Mouse (Mus musculus) G1E (cell line): Measurements from ENCODE around the gene Ubtf. TPM values are rescaled to one million over a fixed set of nuclear protein-coding genes. Genes with fewer than 3 reads are reported as not detected.

Experiments
- ATAC-seq: 2 replicates; pipeline ENCODE4 v1.8.0; 2016; ENCODE audit warnings: mild to moderate bottlenecking; ENCODE audit not compliant: insufficient number of reproducible peaks, poor library complexity, low FRiP score, severe bottlenecking; ENCODE audit errors: extremely low read depth
- DNase-seq: peaks from one replicate; pipeline ENCODE4 v3.0.0; 2012; ENCODE audit warnings: low spot score
- H3K27me3 ChIP-seq: 2 replicates; pipeline ENCODE4 v1.6.1; 2012; ENCODE audit warnings: mild to moderate bottlenecking, low read length, inconsistent platforms; ENCODE audit not compliant: insufficient read depth
- H3K36me3 ChIP-seq: replicated peaks from 2 replicates; pipeline ENCODE3; 2012; ENCODE audit warnings: mild to moderate bottlenecking, inconsistent platforms
- H3K4me1 ChIP-seq: 2 replicates; pipeline ENCODE4 v1.6.1; 2012; ENCODE audit warnings: low read depth, low read length, inconsistent platforms, mixed read lengths; ENCODE audit not compliant: insufficient read depth
- H3K4me3 ChIP-seq: 2 replicates; pipeline ENCODE4 v1.5.1; 2012; ENCODE audit warnings: low read depth, mild to moderate bottlenecking, inconsistent platforms, low read length, moderate library complexity, mixed read lengths
- H3K9me3 ChIP-seq: replicated peaks from 2 replicates; pipeline ENCODE4 v1.6.1; 2012; ENCODE audit warnings: inconsistent platforms
- CTCF ChIP-seq: IDR thresholded peaks from 2 replicates; pipeline ENCODE4 v1.5.1; 2012; ENCODE audit warnings: low read depth, low read length, inconsistent platforms, mixed read lengths
- GATA1 ChIP-seq: IDR thresholded peaks from 2 replicates; pipeline ENCODE4 v1.6.1; 2012; ENCODE audit warnings: borderline replicate concordance, low read length, inconsistent platforms, mixed read lengths
- GATA2 ChIP-seq: IDR thresholded peaks from 2 replicates; pipeline ENCODE4 v1.6.1; 2012; ENCODE audit warnings: low read depth, low read length, inconsistent platforms, borderline replicate concordance
- POLR2AphosphoS5 ChIP-seq: IDR thresholded peaks from 2 replicates; pipeline ENCODE4 v1.6.1; 2012; ENCODE audit warnings: low read depth, low read length, inconsistent platforms; ENCODE audit not compliant: insufficient replicate concordance
- TAL1 ChIP-seq: conservative IDR thresholded peaks from 2 replicates; pipeline ENCODE4 v1.6.1; 2012; ENCODE audit warnings: low read depth, low read length, inconsistent platforms, mixed read lengths
- polyA plus RNA-seq: library from polyadenylated mRNA; stranded (reverse); fragments of >175 nt; gene quantifications from 2 replicates; pipeline ENCODE4 v1.2.3, GENCODE M21; 2012
- total RNA-seq, 2 experiments: library from RNA; stranded (forward) in 1 of 2; stranded (reverse) in 1 of 2; fragments of 200-1000 nt in 1 of 2; fragments of >200 nt in 1 of 2; fragmentation: Nextera tagmentation in 1 of 2; gene quantifications; 2 replicates each; pipeline ENCODE4 v1.2.3; 2014 to 2017

Ubtf gene
- total and polyA plus RNA-seq, 3 experiments: 74.7 to 180 (median 151) TPM

- Histone ChIP-seq H3K9me3 (peaks cover 3% of the 10 kb centered on the region), H3K4me3 (no peak overlapping the region), H3K4me1 (peaks cover 5% of the 10 kb centered on the region; the same call in 1 of the 2 replicates), H3K27me3 (peaks cover 63% of the 10 kb centered on the region), H3K36me3 (no peaks in the 10 kb centered on the region)
- DNase-seq: no peak
- TF ChIP-seq CTCF (no peak), TAL1 (no peak), POLR2AphosphoS5 (no peak), GATA2 (no peak), GATA1 (no peak)
- no peak for ATAC-seq
Measured at GRCm38 (mm10) chr11:102341101-102341500, 21.6 kb upstream of the Ubtf start.

- TF ChIP-seq CTCF: 0 out of 2 replicates have a peak, but pooled peaks have one; percentile 13
- no peak for TF ChIP-seq GATA2
- no peak for TF ChIP-seq GATA1
- Histone ChIP-seq H3K27me3 (peaks cover 65% of the 10 kb centered on the region), H3K36me3 (no peaks in the 10 kb centered on the region), H3K9me3 (peaks cover 3% of the 10 kb centered on the region), H3K4me1 (peaks cover 5% of the 10 kb centered on the region; the same call in 1 of the 2 replicates), H3K4me3 (no peak overlapping the region)
- DNase-seq: no peak
- no peak for ATAC-seq
Measured at GRCm38 (mm10) chr11:102339624-102340023, 20.1 kb upstream of the Ubtf start.

DNA sequence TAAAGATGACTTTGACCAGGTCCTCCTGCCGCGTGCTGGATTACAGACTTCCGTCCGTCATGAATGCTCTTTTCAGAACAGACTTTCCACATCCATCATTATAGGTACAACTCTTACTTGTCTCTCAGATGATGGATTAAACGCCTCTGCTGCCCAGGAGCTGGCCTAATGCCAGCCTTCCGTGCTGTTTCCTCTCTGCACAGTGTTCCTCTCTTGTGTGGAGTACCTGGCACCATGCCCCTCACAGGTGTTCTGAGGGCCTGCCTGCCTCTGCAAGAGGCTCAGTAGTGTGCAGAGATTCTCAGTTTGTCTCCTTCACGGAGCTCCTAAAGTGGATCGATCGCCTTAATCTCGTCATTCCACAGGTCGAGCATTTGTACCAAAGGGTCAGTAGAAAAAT, 19.7 kb upstream of the Ubtf start:
- no peak overlapping the region for H3K4me3 ChIP-seq
- ATAC-seq (no peak), DNase-seq (no peak)
- H3K9me3 ChIP-seq: peaks cover 3% of the 10 kb centered on the region
- peaks cover 5% of the 10 kb centered on the region; the same call in 1 of the 2 replicates for H3K4me1 ChIP-seq
- TF ChIP-seq POLR2AphosphoS5: no peak
- no peak for TF ChIP-seq GATA1
- TF ChIP-seq GATA2: no peak
- no peak for TF ChIP-seq CTCF
- TF ChIP-seq TAL1: no peak
- H3K36me3 ChIP-seq: no peaks in the 10 kb centered on the region
- peaks cover 62% of the 10 kb centered on the region for H3K27me3 ChIP-seq

DNA sequence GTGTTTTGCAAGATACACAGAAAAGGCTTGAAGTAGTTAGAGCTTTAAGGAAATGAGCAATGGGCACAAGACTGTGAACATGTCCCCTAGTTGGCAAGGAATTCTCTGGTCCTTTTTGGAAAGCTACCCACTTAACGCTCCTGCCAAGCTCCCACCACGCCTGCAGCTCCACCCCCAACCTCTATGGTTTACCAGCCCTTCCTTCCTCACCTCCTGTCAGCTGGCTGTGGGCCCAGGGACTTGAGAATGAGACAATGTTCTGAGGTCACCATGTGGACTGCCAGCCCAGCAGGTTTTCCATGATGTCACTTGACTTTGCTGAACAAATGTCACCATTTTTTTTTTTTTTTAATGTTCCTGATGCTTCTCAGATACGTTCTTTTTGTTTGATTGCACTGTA, 19.0 kb upstream of the Ubtf start:
- Histone ChIP-seq H3K27me3 (peaks cover 60% of the 10 kb centered on the region), H3K4me1 (0 out of 2 replicates have a peak, but pooled peaks cover 2% of the 10 kb centered on the region), H3K4me3 (no peak overlapping the region), H3K9me3 (peaks cover 3% of the 10 kb centered on the region), H3K36me3 (no peaks in the 10 kb centered on the region)
- DNase-seq: no peak
- TF ChIP-seq GATA2: no peak
- TF ChIP-seq POLR2AphosphoS5: no peak
- no peak for TF ChIP-seq GATA1
- no peak for TF ChIP-seq TAL1
- no peak for TF ChIP-seq CTCF
- no peak for ATAC-seq

DNA sequence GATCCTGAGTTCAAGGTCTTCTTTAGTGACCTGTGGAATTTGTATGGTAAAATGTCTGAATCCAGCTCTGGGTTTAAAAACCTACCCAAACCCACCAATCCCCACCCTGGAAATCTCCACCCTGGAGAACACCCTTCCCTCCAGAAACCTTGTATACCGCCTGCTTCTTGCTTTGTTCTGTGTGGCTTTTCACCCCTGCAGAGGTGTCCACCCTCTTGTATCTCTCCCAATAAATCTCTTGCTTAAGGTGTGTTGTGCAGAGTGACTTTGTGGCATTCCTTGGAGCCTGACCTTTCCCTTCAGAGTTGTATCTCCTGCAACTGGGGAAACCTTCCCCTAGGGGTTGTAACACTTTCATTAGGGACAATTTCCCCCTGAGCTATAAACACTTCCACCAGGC, 18.4 kb upstream of the Ubtf start:
- no peak for ATAC-seq
- Histone ChIP-seq H3K27me3 (peaks cover 61% of the 10 kb centered on the region), H3K4me1 (0 out of 2 replicates have a peak, but pooled peaks cover under 1% of the 10 kb centered on the region), H3K36me3 (no peaks in the 10 kb centered on the region), H3K4me3 (no peak overlapping the region), H3K9me3 (peaks cover 3% of the 10 kb centered on the region)
- no peak for DNase-seq
- TF ChIP-seq GATA1: no peak
- TF ChIP-seq POLR2AphosphoS5: no peak
- TF ChIP-seq CTCF: no peak
- no peak for TF ChIP-seq GATA2
- TF ChIP-seq TAL1: no peak

DNA sequence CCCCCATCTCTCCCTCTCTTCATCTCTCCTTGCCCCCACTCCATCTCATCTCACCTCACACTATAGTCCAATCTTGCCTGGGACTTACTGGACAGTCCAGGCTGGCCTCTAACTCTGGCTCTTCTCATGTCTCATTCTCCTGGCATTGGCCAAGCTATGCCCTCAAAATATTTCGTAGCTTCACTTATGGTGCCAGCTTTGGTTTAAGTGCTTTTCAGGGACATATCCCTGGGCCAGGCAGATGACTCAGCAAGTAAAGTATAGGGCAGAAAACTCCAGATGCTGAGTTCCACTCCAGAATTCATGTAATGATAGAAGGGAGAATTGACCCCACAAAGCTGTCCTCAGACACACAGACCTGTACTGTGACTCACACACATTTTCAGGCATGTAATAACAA, 16.6 kb upstream of the Ubtf start:
- ATAC-seq (no peak), DNase-seq (no peak)
- Histone ChIP-seq H3K27me3 (peaks cover 58% of the 10 kb centered on the region), H3K36me3 (no peaks in the 10 kb centered on the region), H3K9me3 (peaks cover 3% of the 10 kb centered on the region), H3K4me3 (no peak overlapping the region), H3K4me1 (no peaks in the 10 kb centered on the region)
- TF ChIP-seq GATA2 (no peak), CTCF (no peak), GATA1 (no peak), TAL1 (no peak), POLR2AphosphoS5 (no peak)
